Mouse (Mus musculus): Measurements from ENCODE around the gene Hpse2.
"Not testable (repeated sequence)": the region's sequence is repeated elsewhere in the genome, so short reads cannot be mapped to it uniquely, and the experiment has no call there.

Gene Hpse2

DNA sequence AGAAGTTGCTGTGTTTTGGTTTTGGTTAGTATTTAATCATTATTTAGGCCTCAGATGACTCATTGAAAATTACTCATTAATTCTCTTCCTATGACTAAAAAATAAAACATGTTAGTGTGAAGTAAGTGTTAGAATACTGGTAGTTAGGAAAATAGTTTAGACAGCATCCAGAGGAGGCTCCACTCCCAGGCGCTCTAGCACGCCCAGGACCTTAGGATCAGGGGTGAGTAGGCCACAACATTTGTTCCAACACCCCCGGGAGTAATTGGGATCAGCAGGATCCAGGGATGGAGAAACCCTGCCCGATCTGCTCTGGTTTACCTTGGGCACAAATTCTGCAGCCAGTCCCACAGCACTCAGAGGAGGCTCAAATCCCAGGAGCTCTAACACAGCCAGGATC lies 532.5 kb downstream of the Hpse2 start:
- no peak for DNase-seq (ENCODE audit: low spot score in 2 of 2)

GRCm38 (mm10) chr19:42850444-42850843 lies 537.7 kb downstream of the Hpse2 start:
- DNase-seq (ENCODE audit: low spot score in 2 of 2): no peak

GRCm38 (mm10) chr19:42839621-42840294 lies 548.4 kb downstream of the Hpse2 start:
- no peak for DNase-seq (ENCODE audit: low spot score in 2 of 2)

DNA sequence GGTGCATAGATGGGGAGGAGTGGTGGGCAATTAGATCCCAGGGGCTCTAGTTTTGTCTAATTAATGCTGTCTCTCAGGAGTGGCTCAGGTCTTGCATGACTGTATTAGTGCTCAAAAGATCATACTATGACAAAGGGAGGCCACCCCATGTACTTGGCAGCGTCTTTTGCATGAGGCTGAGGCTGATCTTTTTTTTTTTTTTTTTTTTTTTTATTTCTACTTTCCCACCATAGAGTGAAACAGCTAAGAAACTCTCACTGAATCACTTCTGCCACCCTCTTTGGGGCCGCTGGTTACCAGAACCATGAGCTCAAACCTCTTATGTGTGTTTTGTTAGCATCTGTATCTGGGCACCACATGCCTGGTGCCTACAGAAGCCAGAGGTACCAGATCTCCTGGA lies 549.0 kb downstream of the Hpse2 start:
- DNase-seq (ENCODE audit: low spot score in 2 of 2): no peak

GRCm38 (mm10) chr19:42838271-42838670 lies 549.9 kb downstream of the Hpse2 start:
- no peak for DNase-seq (ENCODE audit: low spot score in 2 of 2)

GRCm38 (mm10) chr19:42837591-42837990 lies 550.6 kb downstream of the Hpse2 start:
- no peak for DNase-seq (ENCODE audit: low spot score in 2 of 2)

- no peak for DNase-seq (ENCODE audit: low spot score in 2 of 2)
Observed at GRCm38 (mm10) chr19:42833126-42833525, 555.0 kb downstream of the Hpse2 start.

GRCm38 (mm10) chr19:42832251-42832650 lies 555.9 kb downstream of the Hpse2 start:
- DNase-seq (ENCODE audit: low spot score in 2 of 2): no peak

DNA sequence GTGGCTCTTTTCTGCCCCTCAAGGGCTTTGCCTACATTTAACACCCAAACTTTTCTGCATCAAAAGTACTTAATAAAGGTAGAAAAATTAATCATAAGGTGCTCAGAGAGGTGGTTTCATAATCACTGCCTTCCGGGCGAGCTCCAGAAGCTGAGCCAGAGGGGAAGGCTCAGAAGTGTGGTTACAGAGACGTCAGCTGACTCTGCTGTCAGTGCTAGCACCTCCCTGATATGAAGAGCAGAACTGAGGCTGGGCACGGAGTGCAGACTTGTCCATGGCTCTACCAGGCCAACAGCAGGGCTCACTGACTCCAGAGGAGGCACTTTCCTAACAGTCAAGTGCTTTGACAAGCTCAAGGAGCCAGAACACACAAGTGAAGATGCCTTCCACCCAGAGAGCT lies 559.0 kb downstream of the Hpse2 start:
- DNase-seq (ENCODE audit: low spot score in 2 of 2): no peak

DNA sequence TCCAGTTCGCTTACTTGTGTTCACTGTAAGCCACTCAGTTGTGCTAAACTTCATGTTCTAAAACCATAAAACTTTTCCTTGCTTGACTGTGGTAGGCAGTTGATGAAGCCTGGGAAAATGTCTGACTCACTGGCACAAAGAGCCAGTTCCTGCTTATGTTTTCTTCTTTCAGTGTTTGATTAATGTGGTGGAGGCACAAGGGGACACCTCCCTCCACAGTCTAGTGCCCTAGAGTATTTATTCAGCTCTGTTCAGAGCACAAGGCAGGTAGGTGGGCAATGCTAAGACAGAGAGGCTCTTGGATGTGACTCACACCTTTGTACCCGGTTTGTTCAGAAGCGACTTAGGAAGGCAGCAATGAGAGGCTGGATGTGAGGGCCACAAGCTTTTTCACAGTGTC lies 560.3 kb downstream of the Hpse2 start:
- DNase-seq (ENCODE audit: low spot score in 2 of 2): no peak

GRCm38 (mm10) chr19:42820109-42820508 lies 568.0 kb downstream of the Hpse2 start:
- DNase-seq (ENCODE audit: low spot score in 2 of 2): no peak

DNA sequence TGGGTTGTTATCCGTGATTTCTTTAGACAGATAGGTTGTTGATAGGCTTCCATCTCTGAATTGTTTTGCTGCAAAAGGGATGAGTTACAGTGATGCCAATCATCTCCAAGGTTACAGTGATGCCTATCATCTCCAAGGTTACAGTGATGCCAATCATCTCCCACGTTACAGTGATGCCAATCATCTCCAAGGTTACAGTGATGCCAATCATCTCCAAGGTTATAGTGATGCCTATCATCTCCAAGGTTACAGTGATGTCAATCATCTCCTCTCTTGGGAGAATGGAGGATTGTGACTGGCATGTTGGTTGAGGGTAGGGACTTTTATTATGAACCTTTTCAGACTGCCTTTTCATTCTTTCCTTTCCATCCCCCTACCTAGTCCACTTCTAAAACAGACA lies 570.4 kb downstream of the Hpse2 start:
- DNase-seq (ENCODE audit: low spot score in 2 of 2): no peak

DNA sequence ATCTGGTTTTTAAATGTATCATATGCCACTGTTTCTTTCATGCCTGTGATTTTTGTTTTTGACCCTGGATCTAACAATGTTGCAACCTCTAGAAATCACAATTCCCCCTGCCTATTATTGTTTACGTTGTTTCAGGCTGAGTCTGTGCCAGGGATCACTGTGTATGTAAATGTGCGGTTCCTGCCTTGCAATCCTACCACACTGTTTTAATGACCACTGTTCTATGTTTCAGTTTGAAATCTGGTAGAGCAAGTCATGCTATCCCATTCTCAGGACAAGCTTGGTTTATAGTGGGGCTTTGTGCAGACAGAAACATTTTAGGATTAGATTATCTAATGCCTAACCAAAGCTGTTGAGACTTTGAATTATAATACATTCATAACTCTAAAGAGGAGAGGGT lies 571.9 kb downstream of the Hpse2 start:
- DNase-seq (ENCODE audit: low spot score in 2 of 2): no peak

DNA sequence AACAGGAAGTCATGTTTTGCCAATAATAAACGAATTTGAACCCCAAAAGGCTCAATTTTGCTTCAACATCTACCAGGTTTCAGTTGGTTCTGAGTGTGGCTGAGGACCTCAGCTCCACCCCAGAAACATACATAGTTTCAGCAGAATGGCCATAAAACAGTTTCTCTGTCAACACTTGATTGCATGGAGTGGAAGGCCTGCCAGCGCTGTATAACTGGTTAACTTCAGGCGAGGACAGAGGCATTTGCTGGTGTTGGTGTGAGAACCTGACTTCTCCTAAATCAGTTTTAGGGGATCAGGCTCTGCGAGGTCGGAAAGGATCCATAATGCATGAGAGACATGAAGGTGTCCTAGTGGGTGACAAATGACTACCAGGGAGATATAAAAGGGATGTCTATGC lies 578.0 kb downstream of the Hpse2 start:
- DNase-seq (ENCODE audit: low spot score in 2 of 2): no peak

DNA sequence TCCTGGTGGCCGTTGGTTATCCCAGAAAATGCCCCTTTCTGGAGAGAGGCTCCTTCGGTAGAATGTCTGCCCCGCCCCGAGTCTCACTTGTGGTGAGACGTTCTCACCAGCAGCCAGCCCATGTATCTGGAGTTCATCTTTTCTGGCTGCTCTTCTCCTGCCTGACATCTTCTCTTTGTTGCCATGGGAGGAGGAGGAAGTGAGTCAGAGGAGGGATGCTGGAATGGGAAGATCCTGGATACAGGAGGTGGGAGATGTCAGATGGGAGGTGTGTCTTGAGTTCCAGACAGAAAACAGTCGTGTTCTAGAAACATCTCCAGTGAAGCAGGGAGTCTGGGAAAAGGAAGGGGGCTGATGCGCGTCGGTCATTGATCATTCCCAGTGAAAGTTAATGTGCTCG lies 578.7 kb downstream of the Hpse2 start:
- DNase-seq (ENCODE audit: low spot score in 2 of 2): no peak

- DNase-seq (ENCODE audit: low spot score in 2 of 2): no peak
Observed at GRCm38 (mm10) chr19:42797866-42798265, 590.3 kb downstream of the Hpse2 start.

- no peak for DNase-seq (ENCODE audit: low spot score in 2 of 2)
Observed at GRCm38 (mm10) chr19:42795801-42796200, 592.4 kb downstream of the Hpse2 start.

GRCm38 (mm10) chr19:42794914-42795613 lies 593.1 kb downstream of the Hpse2 start:
- peak; percentile 74 to 92 for DNase-seq (ENCODE audit: low spot score in 2 of 2)

- no peak for DNase-seq (ENCODE audit: low spot score in 2 of 2)
Observed at GRCm38 (mm10) chr19:42788311-42788710, 599.8 kb downstream of the Hpse2 start.

GRCm38 (mm10) chr19:42785562-42786220 lies 602.5 kb downstream of the Hpse2 start:
- no peak for DNase-seq (ENCODE audit: low spot score in 2 of 2)

GRCm38 (mm10) chr19:42785129-42785528 lies 603.0 kb downstream of the Hpse2 start:
- DNase-seq (ENCODE audit: low spot score in 2 of 2): no peak

GRCm38 (mm10) chr19:42780156-42780538 lies 608.0 kb downstream of the Hpse2 start:
- DNase-seq (ENCODE audit: low spot score in 2 of 2): not testable (repeated sequence)

DNA sequence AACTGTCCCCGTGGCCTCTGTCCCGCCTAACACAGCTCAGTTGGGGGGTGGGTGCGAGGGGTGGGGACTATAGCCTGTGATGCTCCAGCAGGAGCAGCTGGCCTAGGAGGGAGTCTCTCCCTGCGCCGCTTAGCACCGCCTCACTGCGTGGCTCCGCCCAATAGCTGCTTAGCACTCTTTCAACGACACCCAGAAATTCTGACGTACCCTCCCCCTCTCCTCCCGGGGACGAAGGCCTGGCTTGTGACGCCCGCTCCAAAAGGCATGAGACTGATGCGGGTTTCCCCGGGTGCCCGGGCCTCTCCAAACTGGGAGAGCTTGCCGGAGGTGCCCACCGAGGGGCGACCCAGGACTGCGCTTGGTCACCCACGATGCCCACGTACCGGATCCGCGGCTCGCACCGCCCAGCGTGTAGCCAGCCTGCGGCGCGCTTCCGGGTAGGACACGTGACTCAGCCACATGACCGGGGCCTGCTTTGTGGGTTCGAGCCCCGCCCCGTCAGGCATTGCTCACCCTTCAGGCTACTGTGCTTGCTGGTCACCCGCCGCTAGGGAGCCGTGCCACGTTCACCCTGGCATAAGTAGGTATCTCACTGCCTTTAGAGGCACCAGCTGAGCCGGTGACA lies 608.5 kb downstream of the Hpse2 start, which contains the start of gene Hps1:
Hps1 (minus strand) TSS at position 448 of the 625 bp plus-strand sequence.
- DNase-seq (ENCODE audit: low spot score in 2 of 2): peak; percentile 85
